Mouse (Mus musculus): ENCODE data around the gene Kctd14. TPM values are rescaled to one million over a fixed set of nuclear protein-coding genes. Genes with fewer than 3 reads are reported as not detected.

The Kctd14 gene
- polyA plus RNA-seq, 1 experiment from 2014 or later = 10.8 TPM

DNA sequence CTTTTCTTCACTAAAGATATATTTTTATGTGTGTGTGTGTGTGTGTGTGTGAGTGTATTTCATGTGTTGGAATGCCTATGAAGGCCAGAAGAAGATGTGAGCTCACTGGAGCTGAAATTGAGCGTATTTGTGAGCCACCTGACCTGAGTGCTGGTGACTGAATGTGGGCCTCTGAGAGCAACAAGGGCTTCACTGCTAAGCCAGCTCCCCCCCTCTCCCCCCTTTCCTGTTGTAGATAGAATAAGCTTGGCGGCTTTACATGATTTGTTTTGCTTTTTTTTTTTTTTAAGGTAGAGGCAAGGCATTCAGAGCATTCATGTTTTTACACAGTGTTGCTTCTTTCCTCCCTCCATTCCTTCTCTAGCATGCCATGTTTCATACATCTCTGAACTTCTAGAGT, 32.3 kb downstream of the Kctd14 start:
- Histone ChIP-seq H3K27ac (ENCODE audit: low read length) (no peak overlapping the region), H3K4me2 (replicated peaks; ENCODE audit: low read depth, low read length) (no peak overlapping the region), H3K4me1 (ENCODE audit: control insufficient read depth, insufficient read depth, low read length) (0 out of 2 replicates have a peak, but pooled peaks cover 5% of the 10 kb centered on the region), H3K36me3 (ENCODE audit: control insufficient read depth, insufficient read depth, low read length) (peaks cover 21% of the 10 kb centered on the region), H3K27me3 (ENCODE audit: control insufficient read depth, insufficient read depth, low read length) (no peaks in the 10 kb centered on the region), H3K4me3 (ENCODE audit: low read depth, low read length) (no peak overlapping the region), H3K9ac (replicated peaks; ENCODE audit: low read depth, low read length) (no peak overlapping the region), H3K9me3 (ENCODE audit: control insufficient read depth, low read depth, low read length) (no peaks in the 10 kb centered on the region)
- 87% methylated on average over 2 of the region's 2 CpGs for WGBS
- no peak for ATAC-seq (ENCODE audit: insufficient number of reproducible peaks, insufficient read depth, low FRiP score, low read depth)

DNA sequence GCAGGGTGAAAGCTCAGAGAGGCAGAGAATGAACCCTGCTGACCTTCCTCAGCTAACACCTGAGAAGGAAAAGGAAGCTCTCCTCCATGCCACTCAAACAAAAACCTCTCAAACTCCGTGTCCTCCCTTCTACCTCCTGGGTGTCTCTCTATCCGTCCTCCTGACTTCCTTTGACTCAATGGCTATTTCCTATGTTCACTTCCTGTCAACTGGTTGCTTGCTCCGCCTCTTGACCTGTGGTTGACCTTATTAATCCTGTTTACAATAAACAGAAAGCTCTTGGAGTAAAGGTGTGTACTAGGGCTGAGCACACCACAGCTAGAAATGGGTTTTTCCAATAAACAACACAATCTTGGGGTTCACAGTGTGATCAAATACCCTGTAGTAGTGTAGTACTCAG, 40.0 kb downstream of the Kctd14 start:
- Histone ChIP-seq H3K4me3 (ENCODE audit: low read depth, low read length) (no peak overlapping the region), H3K9me3 (ENCODE audit: control insufficient read depth, low read depth, low read length) (no peaks in the 10 kb centered on the region), H3K27ac (ENCODE audit: low read length) (no peak overlapping the region), H3K4me1 (ENCODE audit: control insufficient read depth, insufficient read depth, low read length) (no peaks in the 10 kb centered on the region), H3K27me3 (ENCODE audit: control insufficient read depth, insufficient read depth, low read length) (no peaks in the 10 kb centered on the region), H3K9ac (replicated peaks; ENCODE audit: low read depth, low read length) (no peak overlapping the region), H3K4me2 (replicated peaks; ENCODE audit: low read depth, low read length) (no peak overlapping the region), H3K36me3 (ENCODE audit: control insufficient read depth, insufficient read depth, low read length) (peaks cover 42% of the 10 kb centered on the region)
- WGBS = 71% methylated on average over 3 of the region's 3 CpGs
- no peak for ATAC-seq (ENCODE audit: insufficient number of reproducible peaks, insufficient read depth, low FRiP score, low read depth)

DNA sequence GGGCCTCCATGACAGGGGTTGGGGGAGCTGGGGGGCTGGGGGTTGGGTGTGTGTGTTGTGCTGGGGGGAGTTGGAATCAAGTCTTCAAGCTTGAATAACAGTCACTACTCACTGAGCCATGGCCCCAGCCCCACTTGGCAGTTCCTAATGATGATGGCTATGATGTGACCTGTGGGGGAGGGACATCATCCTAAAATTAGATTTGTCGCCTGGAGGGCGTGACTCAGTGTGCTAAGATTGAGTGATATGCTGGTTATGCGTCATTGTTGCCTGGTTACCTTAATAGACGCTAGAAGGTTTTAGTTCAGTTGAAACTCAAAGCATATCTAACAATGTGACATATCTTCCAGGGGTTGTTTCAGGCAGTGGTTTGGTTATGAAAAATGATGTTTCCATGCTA, 41.3 kb downstream of the Kctd14 start:
- H3K4me1 ChIP-seq (ENCODE audit: control insufficient read depth, insufficient read depth, low read length) = no peaks in the 10 kb centered on the region
- no peaks in the 10 kb centered on the region for H3K9me3 ChIP-seq (ENCODE audit: control insufficient read depth, low read depth, low read length)
- no peak overlapping the region for H3K27ac ChIP-seq (ENCODE audit: low read length)
- 89% methylated on average over 4 of the region's 4 CpGs for WGBS
- H3K4me3 ChIP-seq (ENCODE audit: low read depth, low read length) = no peak overlapping the region
- H3K36me3 ChIP-seq (ENCODE audit: control insufficient read depth, insufficient read depth, low read length) = peaks cover 34% of the 10 kb centered on the region
- no peak for ATAC-seq (ENCODE audit: insufficient number of reproducible peaks, insufficient read depth, low FRiP score, low read depth)
- H3K27me3 ChIP-seq (ENCODE audit: control insufficient read depth, insufficient read depth, low read length) = no peaks in the 10 kb centered on the region
- no peak overlapping the region for H3K4me2 ChIP-seq (replicated peaks; ENCODE audit: low read depth, low read length)
- no peak overlapping the region for H3K9ac ChIP-seq (replicated peaks; ENCODE audit: low read depth, low read length)

DNA sequence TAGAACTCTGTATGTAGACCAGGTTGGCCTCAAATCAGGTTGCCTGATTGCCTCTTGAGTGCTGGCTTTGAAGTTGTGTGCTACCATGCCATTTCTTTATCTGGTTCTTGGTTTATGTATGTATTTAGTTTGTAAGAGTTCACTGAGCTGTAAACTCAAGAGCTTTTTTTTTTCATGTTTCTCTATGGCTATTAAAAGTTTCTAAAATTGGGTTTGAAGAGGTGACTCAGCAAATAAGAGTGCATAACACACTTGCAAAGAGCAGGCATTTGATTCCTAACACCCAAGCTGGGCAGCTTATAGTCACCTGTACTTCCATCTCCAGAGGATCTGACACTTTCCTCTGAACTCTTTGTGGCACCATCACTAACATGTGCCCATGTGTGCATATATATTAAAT, 43.9 kb downstream of the Kctd14 start:
- no peak overlapping the region for H3K4me2 ChIP-seq (replicated peaks; ENCODE audit: low read depth, low read length)
- H3K9me3 ChIP-seq (ENCODE audit: control insufficient read depth, low read depth, low read length) = no peaks in the 10 kb centered on the region
- no peaks in the 10 kb centered on the region for H3K4me1 ChIP-seq (ENCODE audit: control insufficient read depth, insufficient read depth, low read length)
- H3K27ac ChIP-seq (ENCODE audit: low read length) = no peak overlapping the region
- H3K4me3 ChIP-seq (ENCODE audit: low read depth, low read length) = no peak overlapping the region
- no peaks in the 10 kb centered on the region for H3K27me3 ChIP-seq (ENCODE audit: control insufficient read depth, insufficient read depth, low read length)
- H3K36me3 ChIP-seq (ENCODE audit: control insufficient read depth, insufficient read depth, low read length) = peaks cover 22% of the 10 kb centered on the region
- no peak overlapping the region for H3K9ac ChIP-seq (replicated peaks; ENCODE audit: low read depth, low read length)
- no peak for ATAC-seq (ENCODE audit: insufficient number of reproducible peaks, insufficient read depth, low FRiP score, low read depth)

DNA sequence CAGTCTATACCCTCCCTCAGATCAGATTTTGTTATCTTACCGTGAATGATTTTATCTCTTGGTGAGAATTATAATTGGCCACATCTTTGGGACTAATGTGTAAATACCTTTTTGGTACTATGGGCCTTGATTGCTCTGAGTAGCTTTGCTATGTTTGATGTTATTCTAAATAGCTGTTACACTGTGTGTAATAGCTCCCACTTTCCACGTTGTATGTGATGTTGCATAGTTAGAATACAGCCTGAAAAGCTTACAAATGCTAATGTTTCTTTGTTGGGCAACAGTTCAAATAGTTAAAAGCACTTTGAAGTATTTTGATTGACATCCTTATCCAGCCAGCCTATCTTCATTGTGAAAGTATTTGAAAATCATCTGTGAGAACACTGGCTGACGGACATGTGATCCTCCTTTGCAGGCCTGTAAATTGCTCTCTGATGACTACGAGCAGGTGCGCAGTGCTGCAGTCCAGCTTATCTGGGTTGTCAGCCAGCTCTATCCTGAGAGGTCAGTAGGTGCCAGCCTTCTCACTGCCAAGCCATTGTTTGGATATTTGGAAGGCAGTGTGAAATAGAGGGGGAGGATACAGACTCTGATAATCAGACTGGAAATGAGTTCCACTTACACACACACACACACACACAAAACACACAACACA, 49.6 kb downstream of the Kctd14 start:
- no peaks in the 10 kb centered on the region for H3K27me3 ChIP-seq (ENCODE audit: control insufficient read depth, insufficient read depth, low read length)
- H3K4me1 ChIP-seq (ENCODE audit: control insufficient read depth, insufficient read depth, low read length) = no peaks in the 10 kb centered on the region
- H3K9ac ChIP-seq (replicated peaks; ENCODE audit: low read depth, low read length) = no peak overlapping the region
- H3K4me3 ChIP-seq (ENCODE audit: low read depth, low read length) = no peak overlapping the region
- H3K4me2 ChIP-seq (replicated peaks; ENCODE audit: low read depth, low read length) = no peak overlapping the region
- H3K9me3 ChIP-seq (ENCODE audit: control insufficient read depth, low read depth, low read length) = no peaks in the 10 kb centered on the region
- no peak for ATAC-seq (ENCODE audit: insufficient number of reproducible peaks, insufficient read depth, low FRiP score, low read depth)
- H3K36me3 ChIP-seq (ENCODE audit: control insufficient read depth, insufficient read depth, low read length) = peaks cover 9% of the 10 kb centered on the region
- 72% methylated on average over 5 of the region's 5 CpGs for WGBS
- no peak overlapping the region for H3K27ac ChIP-seq (ENCODE audit: low read length)

Other genes starting within 250 kb of the Kctd14 start
- 3.4 and 3.6 TPM in 2 replicates for gene Usp35, start 119.3 kb upstream of the Kctd14 start, polyA plus RNA-seq (2014; fragmentation: Nextera tagmentation; extraction: Ambion mirVana)
- gene Kctd21, start 119.0 kb upstream of the Kctd14 start, polyA plus RNA-seq (2014; fragmentation: Nextera tagmentation; extraction: Ambion mirVana) = 5.8 and 6.6 TPM in 2 replicates
- gene Alg8, start 79.7 kb upstream of the Kctd14 start, polyA plus RNA-seq (2014; fragmentation: Nextera tagmentation; extraction: Ambion mirVana) = 38.3 and 40.5 TPM in 2 replicates
- gene Ndufc2, start 51.3 kb upstream of the Kctd14 start, polyA plus RNA-seq (2014; fragmentation: Nextera tagmentation; extraction: Ambion mirVana) = 376 and 384 TPM in 2 replicates
- gene Thrsp, start 33.6 kb upstream of the Kctd14 start, polyA plus RNA-seq (2014; fragmentation: Nextera tagmentation; extraction: Ambion mirVana) = 0.39 and 1.0 TPM in 2 replicates
- gene Ints4, start 29.6 kb downstream of the Kctd14 start, polyA plus RNA-seq (2014; fragmentation: Nextera tagmentation; extraction: Ambion mirVana) = 56.7 and 61.3 TPM in 2 replicates
- gene Aamdc, start 128.2 kb downstream of the Kctd14 start, polyA plus RNA-seq (2014; fragmentation: Nextera tagmentation; extraction: Ambion mirVana) = 56.8 and 62.4 TPM in 2 replicates
- gene Rsf1, start 128.6 kb downstream of the Kctd14 start, polyA plus RNA-seq (2014; fragmentation: Nextera tagmentation; extraction: Ambion mirVana) = 26.8 and 33.3 TPM in 2 replicates
- 179 and 182 TPM in 2 replicates for gene Clns1a, start 245.3 kb downstream of the Kctd14 start, polyA plus RNA-seq (2014; fragmentation: Nextera tagmentation; extraction: Ambion mirVana)

All from stomach, embryonic 14.5 days (tissue).